Mouse (Mus musculus): ENCODE results near the gene Dram2. TPM values are rescaled to one million over a fixed set of nuclear protein-coding genes. Genes with fewer than 3 reads are reported as not detected.

Dram2 gene
- 10 to 100 TPM; 34.6 to 45.5 TPM for total RNA-seq (2023)

GRCm38 (mm10) chr3:106547171-106547923 lies at the start of gene Dram2, which contains the start of gene Cept1:
Gene Dram2, plus strand, starts transcription at chr3:106547798.
Gene Cept1, minus strand, starts transcription at chr3:106547802.

Other genes starting within 250 kb of the Dram2 start
- gene Chil6, start 141.6 kb upstream of the Dram2 start, total RNA-seq (2023) = 1 to 10 TPM in 1 of 2 experiments, under 1 TPM in 1; 0.92 to 1.3 TPM
- gene Dennd2d, start 65.4 kb upstream of the Dram2 start, total RNA-seq (2023) = 100 to 1,000 TPM; 137 to 144 TPM
- gene Cept1, start within 50 bp of the Dram2 start, total RNA-seq (2023) = 10 to 100 TPM; 50.2 to 63.2 TPM
- 10 to 100 TPM; 52.6 to 63.6 TPM for gene Lrif1, start 137.2 kb downstream of the Dram2 start, total RNA-seq (2023)
- 100 to 1,000 TPM; 596 to 622 TPM for gene Cd53, start 242.4 kb downstream of the Dram2 start, total RNA-seq (2023)

Data from T-cell, adult 66 days (primary cell).